Mouse (Mus musculus): ENCODE measurements around the gene Npcd. TPM values are rescaled to one million over a fixed set of nuclear protein-coding genes. Genes with fewer than 3 reads are reported as not detected.
A peak's percentile ranks its signal among the peaks of the same experiment; 100 is the strongest.

Gene Npcd
- polyA plus RNA-seq, 2 experiments = 0.99 to 1.7 TPM

DNA sequence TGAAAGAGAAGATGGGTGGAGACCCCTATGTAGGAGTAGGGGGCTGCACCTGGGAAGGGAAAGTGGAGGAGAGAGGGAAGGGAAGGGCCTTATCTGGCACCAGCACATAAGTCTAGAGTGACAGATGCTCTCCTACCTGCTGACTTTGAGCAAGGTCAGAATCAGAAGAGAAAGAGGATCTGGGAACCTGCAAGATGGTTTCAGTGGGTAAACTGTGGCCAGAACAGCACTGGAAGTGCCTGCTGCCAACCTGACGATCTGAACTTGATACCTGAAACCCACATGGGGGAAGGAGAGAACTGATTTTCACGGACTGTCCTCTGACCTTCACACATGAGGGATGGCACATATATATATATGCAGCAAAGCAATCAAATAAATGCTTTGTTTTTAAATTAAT lies 6.2 kb upstream of the Npcd start:
- Histone ChIP-seq H3K27me3 (ENCODE audit: control insufficient read depth, insufficient read depth, low read length) (no peaks in the 10 kb centered on the region), H3K4me1 (ENCODE audit: control insufficient read depth, insufficient read depth, low read length) (peaks cover 4% of the 10 kb centered on the region; the same call in 1 of the 2 replicates), H3K9ac (ENCODE audit: low read depth, low read length, severe bottlenecking) (no peak overlapping the region), H3K9me3 (ENCODE audit: control insufficient read depth, low read length) (no peaks in the 10 kb centered on the region), H3K27ac (replicated peaks; ENCODE audit: low read depth, low read length) (no peak overlapping the region), H3K36me3 (ENCODE audit: control insufficient read depth, insufficient read depth, low read length) (no peaks in the 10 kb centered on the region), H3K4me3 (replicated peaks; ENCODE audit: low read length) (no peak overlapping the region), H3K4me2 (replicated peaks; ENCODE audit: low read depth, low read length, severe bottlenecking) (no peak overlapping the region)
- DNase-seq (ENCODE audit: low spot score) (no peak), ATAC-seq (ENCODE audit: low FRiP score, low read depth) (no peak)
- no peak for TF ChIP-seq POLR2A (IDR thresholded peaks at IDR 0.05; ENCODE audit: borderline replicate concordance, extremely low read depth, insufficient read depth, insufficient read length)
- 51% methylated on average over 2 of the region's 2 CpGs for WGBS

DNA sequence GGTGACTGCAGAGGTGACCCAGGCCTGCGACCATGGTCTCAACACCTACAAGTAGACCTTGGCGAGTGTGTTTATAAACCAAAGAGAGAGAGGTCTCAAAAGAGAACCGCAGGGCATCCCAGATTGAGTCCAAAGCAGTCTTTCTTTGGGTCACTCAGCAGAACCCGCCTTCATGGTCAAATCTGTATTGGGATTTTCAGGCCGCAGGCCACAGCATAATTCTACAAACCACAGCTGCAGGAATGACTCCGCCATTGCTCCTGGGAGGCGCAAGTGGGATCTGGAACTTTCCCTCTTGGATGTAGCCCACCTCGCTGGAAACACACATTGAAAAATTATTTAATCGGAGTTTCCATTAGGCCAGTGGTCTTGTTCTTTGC lies 834 bp upstream of the Npcd start:
- no peak for TF ChIP-seq POLR2A (IDR thresholded peaks at IDR 0.05; ENCODE audit: borderline replicate concordance, extremely low read depth, insufficient read depth, insufficient read length)
- Histone ChIP-seq H3K4me3 (replicated peaks; ENCODE audit: low read length) (peak overlapping the region; percentile 69), H3K36me3 (ENCODE audit: control insufficient read depth, insufficient read depth, low read length) (peaks cover 16% of the 10 kb centered on the region), H3K4me2 (replicated peaks; ENCODE audit: low read depth, low read length, severe bottlenecking) (peak overlapping the region; percentile 50), H3K27me3 (ENCODE audit: control insufficient read depth, insufficient read depth, low read length) (no peaks in the 10 kb centered on the region), H3K4me1 (ENCODE audit: control insufficient read depth, insufficient read depth, low read length) (peaks cover 22% of the 10 kb centered on the region), H3K27ac (replicated peaks; ENCODE audit: low read depth, low read length) (peak overlapping the region; percentile 95), H3K9ac (ENCODE audit: low read depth, low read length, severe bottlenecking) (peak overlapping the region; percentile 80; the same call in 1 of the 2 replicates), H3K9me3 (ENCODE audit: control insufficient read depth, low read length) (no peaks in the 10 kb centered on the region)
- 55% methylated on average over 8 of the region's 9 CpGs for WGBS
- DNase-seq (ENCODE audit: low spot score) = no peak
- ATAC-seq (ENCODE audit: low FRiP score, low read depth) = no peak

DNA sequence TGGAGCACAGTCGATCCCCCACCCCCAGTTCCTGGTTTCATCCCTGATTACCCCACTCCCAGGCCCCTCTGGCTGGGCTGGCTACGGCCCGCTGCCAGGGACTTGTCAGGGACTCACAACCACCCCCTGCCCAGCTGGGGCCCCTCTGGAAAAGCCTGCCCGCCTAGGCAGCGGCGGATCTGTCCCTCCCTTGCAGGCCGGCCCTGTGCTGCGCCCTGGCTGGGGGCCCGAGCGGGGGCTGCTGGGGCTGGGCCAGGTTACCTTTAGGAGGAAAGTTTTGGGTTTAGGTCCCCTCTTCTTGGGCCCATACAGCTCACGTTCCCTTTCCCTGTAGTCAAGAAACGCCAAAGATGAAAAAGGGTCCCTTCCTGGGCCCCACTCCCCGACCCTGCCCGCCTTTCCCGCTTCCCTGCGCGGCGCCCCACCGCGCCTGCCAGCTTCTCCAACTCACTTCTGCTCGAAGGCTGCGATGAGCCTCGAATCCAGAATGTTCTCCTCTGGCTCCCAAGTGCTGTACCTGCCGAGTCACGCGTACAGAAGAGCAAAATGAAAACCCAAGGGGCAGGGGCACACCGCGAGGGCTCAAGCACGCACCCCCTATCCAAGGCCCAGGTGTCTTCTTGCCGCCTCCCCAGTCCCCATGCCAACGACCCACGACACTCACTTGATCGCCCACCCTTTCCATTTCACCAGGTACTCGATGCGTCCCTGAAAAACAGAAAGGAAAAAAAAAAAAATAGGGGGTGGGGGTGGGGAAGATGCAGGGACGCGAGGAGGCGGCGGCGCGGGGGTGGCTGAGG lies 586 bp downstream of the Npcd start:
- H3K4me2 ChIP-seq (replicated peaks; ENCODE audit: low read depth, low read length, severe bottlenecking) = peak overlapping the region; percentile 81
- H3K27ac ChIP-seq (replicated peaks; ENCODE audit: low read depth, low read length) = peak overlapping the region; percentile 95
- H3K36me3 ChIP-seq (ENCODE audit: control insufficient read depth, insufficient read depth, low read length) = peaks cover 28% of the 10 kb centered on the region
- H3K4me1 ChIP-seq (ENCODE audit: control insufficient read depth, insufficient read depth, low read length) = peaks cover 22% of the 10 kb centered on the region
- DNase-seq (ENCODE audit: low spot score) (peak; percentile 58), ATAC-seq (ENCODE audit: low FRiP score, low read depth) (0 out of 2 replicates have a peak, but pooled peaks have one; percentile 10)
- no peaks in the 10 kb centered on the region for H3K9me3 ChIP-seq (ENCODE audit: control insufficient read depth, low read length)
- H3K9ac ChIP-seq (ENCODE audit: low read depth, low read length, severe bottlenecking) = peak overlapping the region; percentile 80
- H3K27me3 ChIP-seq (ENCODE audit: control insufficient read depth, insufficient read depth, low read length) = no peaks in the 10 kb centered on the region
- no peak for TF ChIP-seq POLR2A (IDR thresholded peaks at IDR 0.05; ENCODE audit: borderline replicate concordance, extremely low read depth, insufficient read depth, insufficient read length)
- WGBS = under 1% methylated on average over 40 of the region's 41 CpGs
- peak overlapping the region; percentile 69 for H3K4me3 ChIP-seq (replicated peaks; ENCODE audit: low read length)

DNA sequence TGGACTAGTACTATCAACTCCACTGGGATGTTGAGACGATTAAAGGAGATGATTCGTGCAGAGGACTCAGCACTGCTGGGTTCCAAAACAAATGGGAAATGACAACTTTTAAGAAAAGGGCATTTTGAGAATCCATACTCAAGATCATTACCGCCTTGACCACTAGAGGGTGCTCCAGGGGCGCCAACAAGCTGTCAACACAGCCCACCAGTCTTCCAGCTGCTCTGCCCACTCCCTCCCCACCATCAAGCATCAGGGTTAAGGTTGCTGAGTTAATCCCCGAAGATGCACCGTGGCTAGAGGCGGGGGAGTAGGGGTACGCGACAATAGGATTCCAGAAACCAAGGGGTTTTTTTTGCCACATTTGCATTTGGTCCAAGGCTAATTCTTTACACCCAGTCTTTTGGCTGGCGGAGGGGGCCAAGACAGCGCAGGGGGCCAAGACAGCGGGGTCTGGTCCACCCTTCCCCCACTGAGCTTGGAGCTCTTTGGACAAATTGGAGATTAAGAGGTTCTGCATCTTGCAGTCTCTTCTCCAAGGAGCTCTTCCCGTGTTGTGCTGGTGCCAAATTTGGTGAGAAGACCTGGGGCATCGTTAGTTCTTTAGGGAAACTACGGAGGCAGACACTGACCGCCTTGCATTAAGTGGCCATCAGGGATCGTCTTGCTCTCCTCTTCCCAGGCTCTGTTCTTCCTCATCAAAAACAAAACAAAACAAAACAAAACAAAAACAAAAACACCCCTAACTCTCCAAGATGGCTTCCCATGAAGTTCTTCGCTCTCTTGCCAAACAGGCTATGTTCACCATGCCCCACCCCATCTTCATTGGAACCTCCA lies 1.8 kb downstream of the Npcd start:
- peak overlapping the region; percentile 95; the same call in 1 of the 2 replicates for H3K27ac ChIP-seq (replicated peaks; ENCODE audit: low read depth, low read length)
- DNase-seq (ENCODE audit: low spot score) (peak; percentile 86), ATAC-seq (ENCODE audit: low FRiP score, low read depth) (no peak)
- peak overlapping the region; percentile 81 for H3K4me2 ChIP-seq (replicated peaks; ENCODE audit: low read depth, low read length, severe bottlenecking)
- H3K9ac ChIP-seq (ENCODE audit: low read depth, low read length, severe bottlenecking) = peak overlapping the region; percentile 80
- H3K9me3 ChIP-seq (ENCODE audit: control insufficient read depth, low read length) = no peaks in the 10 kb centered on the region
- peak overlapping the region; percentile 69 for H3K4me3 ChIP-seq (replicated peaks; ENCODE audit: low read length)
- H3K27me3 ChIP-seq (ENCODE audit: control insufficient read depth, insufficient read depth, low read length) = no peaks in the 10 kb centered on the region
- WGBS = 31% methylated on average over 18 of the region's 18 CpGs
- no peak for TF ChIP-seq POLR2A (IDR thresholded peaks at IDR 0.05; ENCODE audit: borderline replicate concordance, extremely low read depth, insufficient read depth, insufficient read length)
- H3K36me3 ChIP-seq (ENCODE audit: control insufficient read depth, insufficient read depth, low read length) = peaks cover 39% of the 10 kb centered on the region
- peaks cover 28% of the 10 kb centered on the region for H3K4me1 ChIP-seq (ENCODE audit: control insufficient read depth, insufficient read depth, low read length)

DNA sequence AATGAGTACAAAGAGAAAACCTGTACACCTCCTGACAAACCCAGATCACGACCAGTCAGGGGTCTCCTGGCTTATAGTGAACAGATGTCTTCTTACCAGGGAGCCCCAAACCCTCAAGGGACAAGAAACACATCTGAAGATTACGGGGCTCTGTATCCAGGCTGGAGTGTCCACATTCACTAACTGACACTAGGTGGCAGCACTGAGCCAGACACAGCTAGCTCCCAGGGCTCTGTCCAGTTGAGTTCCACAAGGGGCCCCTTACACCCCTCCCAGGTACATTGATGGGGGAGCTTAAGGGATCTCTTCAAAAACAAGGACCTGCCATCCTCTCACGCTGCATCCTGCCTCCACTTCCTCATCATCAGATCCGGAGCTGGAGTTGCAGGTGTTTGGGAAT lies 3.6 kb downstream of the Npcd start:
- H3K4me1 ChIP-seq (ENCODE audit: control insufficient read depth, insufficient read depth, low read length) = peaks cover 24% of the 10 kb centered on the region
- no peaks in the 10 kb centered on the region for H3K27me3 ChIP-seq (ENCODE audit: control insufficient read depth, insufficient read depth, low read length)
- no peaks in the 10 kb centered on the region for H3K9me3 ChIP-seq (ENCODE audit: control insufficient read depth, low read length)
- no peak overlapping the region for H3K4me2 ChIP-seq (replicated peaks; ENCODE audit: low read depth, low read length, severe bottlenecking)
- H3K4me3 ChIP-seq (replicated peaks; ENCODE audit: low read length) = no peak overlapping the region
- H3K9ac ChIP-seq (ENCODE audit: low read depth, low read length, severe bottlenecking) = no peak overlapping the region
- 13% methylated on average over 4 of the region's 4 CpGs for WGBS
- no peak overlapping the region for H3K27ac ChIP-seq (replicated peaks; ENCODE audit: low read depth, low read length)
- peaks cover 57% of the 10 kb centered on the region for H3K36me3 ChIP-seq (ENCODE audit: control insufficient read depth, insufficient read depth, low read length)
- TF ChIP-seq POLR2A (IDR thresholded peaks at IDR 0.05; ENCODE audit: borderline replicate concordance, extremely low read depth, insufficient read depth, insufficient read length) = no peak
- ATAC-seq (ENCODE audit: low FRiP score, low read depth) (no peak), DNase-seq (ENCODE audit: low spot score) (peak; percentile 88)
